Mouse (Mus musculus): ENCODE results near the gene Hacl1.

DNA sequence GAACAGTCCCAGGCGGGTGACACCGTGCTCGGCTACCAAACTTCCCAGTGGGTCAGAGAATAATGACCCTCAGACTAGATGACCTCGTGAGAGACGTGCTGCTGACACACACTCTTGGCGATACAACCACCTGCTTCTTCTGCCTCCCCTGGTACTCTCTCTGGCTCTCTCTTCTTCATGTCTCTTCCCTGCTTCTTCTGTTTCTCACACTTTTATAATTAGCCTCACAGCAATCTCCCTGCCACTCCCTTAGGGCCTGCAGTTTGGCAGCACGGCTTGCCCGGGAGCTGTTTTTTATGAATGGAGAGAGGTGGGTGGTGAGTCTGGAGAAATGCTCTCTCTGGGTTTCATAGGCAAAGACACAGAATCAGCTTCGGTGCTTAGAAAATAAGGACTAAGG is 65.2 kb downstream of the Hacl1 start:
- TF ChIP-seq POLR2A (IDR thresholded peaks at IDR 0.05; ENCODE audit: low read depth, low read length) (no peak), CTCF (IDR thresholded peaks at IDR 0.05; ENCODE audit: extremely low read depth, insufficient read length, insufficient replicate concordance, low read depth, low read length) (no peak)

Measured in small intestine, adult 2 months (tissue).